Comparison of ENCODE assay signal across 34 mouse cellular contexts in the genomic region with DNA sequence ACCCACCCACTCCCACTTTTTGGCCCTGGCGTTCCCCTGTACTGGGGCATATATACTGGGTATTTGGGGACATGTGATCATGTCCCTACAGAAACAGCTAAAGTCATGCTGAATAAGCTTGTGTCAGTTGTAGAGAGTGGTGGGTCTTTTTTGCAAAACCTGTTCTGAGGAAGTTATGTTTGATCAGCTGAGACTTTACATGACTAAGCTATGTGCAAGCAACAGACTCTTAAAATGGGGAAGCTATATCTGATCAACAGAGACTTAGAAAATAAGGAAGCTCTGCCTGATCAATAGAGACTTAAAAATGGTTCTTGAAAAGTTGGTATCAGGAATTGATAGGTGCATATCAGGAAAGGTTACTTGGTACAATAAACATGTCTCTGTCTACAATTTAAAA. TPM values are rescaled to one million over a fixed set of nuclear protein-coding genes. Genes with fewer than 3 reads are reported as not detected.
DNase-seq lines count a peak whose midpoint lies in the region; ATAC-seq and TF ChIP-seq lines count a peak whose summit lies in the region.
"Had no signal": no experiment of that assay in that cellular context is flagged by ENCODE, and none has a peak within 500 bp of the region (broad histone marks: within the 10 kb centered on the region; RNA-seq: fewer than 3 reads in every experiment).

No protein-coding gene starts in this region.

- no peaks in the 10 kb centered on the region for H3K4me1 ChIP-seq in MEL (ENCODE audit: control insufficient read depth in 1 of 2, insufficient read depth in 2 of 2, low read length in 2 of 2)
- no peaks in the 10 kb centered on the region for H3K4me1 ChIP-seq in midbrain, postnatal 0 days (ENCODE audit: insufficient read depth, low read length)
- H3K4me1 ChIP-seq: heart, embryonic 15.5 days; hindbrain, embryonic 13.5 days; limb, embryonic 15.5 days; midbrain, embryonic 15.5 days; neural tube, embryonic 13.5 days had no signal

- no peak for TF ChIP-seq CTCF in MEL (IDR thresholded peaks at IDR 0.05 in 2 of 3, conservative IDR thresholded peaks at IDR 0.05 in 1 of 3; ENCODE audit: control insufficient read depth in 1 of 3, insufficient read depth in 1 of 3, low read depth in 2 of 3, low read length in 3 of 3, poor library complexity in 1 of 3, severe bottlenecking in 1 of 3)
- TF ChIP-seq CTCF in midbrain, postnatal 0 days (IDR thresholded peaks at IDR 0.05): no peak

- peaks cover 0 to under 1% of the 10 kb centered on the region in 2 experiments; a peak in 1 of 4 replicates for H3K27me3 ChIP-seq in MEL (ENCODE audit: control insufficient read depth in 1 of 2, insufficient read depth in 2 of 2, low read length in 2 of 2)
- no peaks in the 10 kb centered on the region for H3K27me3 ChIP-seq in midbrain, postnatal 0 days (ENCODE audit: insufficient read depth, low read length)
- H3K27me3 ChIP-seq: heart, embryonic 15.5 days; hindbrain, embryonic 13.5 days; limb, embryonic 15.5 days; liver, embryonic 13.5 days; midbrain, embryonic 15.5 days; neural tube, embryonic 13.5 days; stomach, embryonic 15.5 days had no signal

- no peak for TF ChIP-seq EP300 in MEL (IDR thresholded peaks at IDR 0.05; ENCODE audit: low read depth in 1 of 2, low read length in 2 of 2)

- no peak for TF ChIP-seq RAD21 in MEL (IDR thresholded peaks at IDR 0.05; ENCODE audit: low read depth, low read length)

- no peak overlapping the region for H3K27ac ChIP-seq in MEL (ENCODE audit: control insufficient read depth, low read depth, low read length)
- no peak overlapping the region for H3K27ac ChIP-seq in midbrain, postnatal 0 days (ENCODE audit: low read depth, low read length)
- H3K27ac ChIP-seq: heart, embryonic 15.5 days; hindbrain, embryonic 13.5 days; limb, embryonic 10.5 days; limb, embryonic 15.5 days; liver, embryonic 13.5 days; midbrain, embryonic 10.5 days; midbrain, embryonic 15.5 days; neural tube, embryonic 13.5 days; stomach, embryonic 15.5 days had no signal

- H3K9me3 ChIP-seq in MEL (replicated peaks; ENCODE audit: insufficient read depth, low read length): no peaks in the 10 kb centered on the region
- H3K9me3 ChIP-seq in midbrain, postnatal 0 days (ENCODE audit: low read length): no peaks in the 10 kb centered on the region
- H3K9me3 ChIP-seq: heart, embryonic 15.5 days; hindbrain, embryonic 13.5 days; limb, embryonic 10.5 days; limb, embryonic 15.5 days; liver, embryonic 13.5 days; midbrain, embryonic 10.5 days; midbrain, embryonic 15.5 days; neural tube, embryonic 13.5 days; stomach, embryonic 15.5 days had no signal

- H3K4me3 ChIP-seq in MEL (ENCODE audit: control insufficient read depth in 1 of 2, insufficient read depth in 1 of 2, low read depth in 2 of 2, low read length in 2 of 2): no peak overlapping the region
- H3K4me3 ChIP-seq in midbrain, postnatal 0 days (ENCODE audit: low read depth, low read length): no peak overlapping the region
- H3K4me3 ChIP-seq: heart, embryonic 15.5 days; hindbrain, embryonic 13.5 days; limb, embryonic 10.5 days; limb, embryonic 15.5 days; liver, embryonic 13.5 days; midbrain, embryonic 10.5 days; midbrain, embryonic 15.5 days; myocyte; neural tube, embryonic 13.5 days; stomach, embryonic 15.5 days had no signal

- no peaks in the 10 kb centered on the region for H3K79me2 ChIP-seq in MEL (ENCODE audit: control insufficient read depth, insufficient read depth, low read length, poor library complexity)

- WGBS in midbrain, postnatal 0 days: 92% methylated on average over 1 of the region's 1 CpGs

- H3K4me2 ChIP-seq in midbrain, postnatal 0 days (ENCODE audit: low read depth, low read length, poor library complexity, severe bottlenecking): no peak overlapping the region
- H3K4me2 ChIP-seq: heart, embryonic 15.5 days; hindbrain, embryonic 13.5 days; limb, embryonic 15.5 days; liver, embryonic 13.5 days; midbrain, embryonic 15.5 days; neural tube, embryonic 13.5 days; stomach, embryonic 15.5 days had no signal

- TF ChIP-seq POLR2A in MEL (IDR thresholded peaks at IDR 0.05; ENCODE audit: control insufficient read depth in 1 of 2, insufficient read depth in 1 of 2, low read depth in 1 of 2, low read length in 2 of 2, poor library complexity in 1 of 2): no peak

- peak; percentile 90 for ATAC-seq in granulocyte monocyte progenitor cell, adult 5-6 weeks (replicated peaks; ENCODE audit: poor library complexity, severe bottlenecking)
- peak; percentile 75 for ATAC-seq in megakaryocyte progenitor cell, adult 5-6 weeks (replicated peaks; ENCODE audit: poor library complexity)
- no peak for ATAC-seq in midbrain, postnatal 0 days (ENCODE audit: low FRiP score)
- ATAC-seq: forebrain, embryonic 14.5 days; intestine, postnatal 0 days; lung, postnatal 0 days; midbrain, embryonic 15.5 days had no signal

- H3K9ac ChIP-seq in MEL (ENCODE audit: control insufficient read depth, low read depth, low read length, poor library complexity, severe bottlenecking): no peak overlapping the region
- H3K9ac ChIP-seq in midbrain, postnatal 0 days (replicated peaks; ENCODE audit: low read length, poor library complexity, severe bottlenecking): no peak overlapping the region
- H3K9ac ChIP-seq: heart, embryonic 15.5 days; hindbrain, embryonic 13.5 days; limb, embryonic 15.5 days; liver, embryonic 13.5 days; midbrain, embryonic 15.5 days; neural tube, embryonic 13.5 days; stomach, embryonic 15.5 days had no signal

- intact Hi-C loops in gastrocnemius, postnatal 36 days (cut with DNase I): no loop called here

- DNase-seq in MEL (ENCODE audit: low read depth, low spot score): peak; percentile 3
- no peak for DNase-seq in heart, adult 18-20 months
- DNase-seq in gastrocnemius, postnatal 36 days: no peak
- DNase-seq in midbrain, postnatal 0 days (ENCODE audit: low spot score): no peak
- DNase-seq: adrenal gland, postnatal 25 days; cerebellum, adult 8-10 months; cerebellum, postnatal 25 days; gastrocnemius, postnatal 14 days; kidney, adult 9 months; kidney, postnatal 25 days; layer of hippocampus, postnatal 36 days; liver, embryonic 13.5 days; retina, postnatal 1 day; right cerebral cortex, postnatal 14 days had no signal

- H3K36me3 ChIP-seq in MEL (ENCODE audit: control insufficient read depth in 1 of 2, insufficient read depth in 2 of 2, low read length in 2 of 2): no peaks in the 10 kb centered on the region
- no peaks in the 10 kb centered on the region for H3K36me3 ChIP-seq in midbrain, postnatal 0 days (ENCODE audit: insufficient read depth, low read length)
- H3K36me3 ChIP-seq: heart, embryonic 15.5 days; hindbrain, embryonic 13.5 days; limb, embryonic 10.5 days; limb, embryonic 15.5 days; liver, embryonic 13.5 days; midbrain, embryonic 10.5 days; midbrain, embryonic 15.5 days; neural tube, embryonic 13.5 days; stomach, embryonic 15.5 days had no signal

TF ChIP-seq in MEL, 35 proteins besides CTCF, POLR2A, EP300 and RAD21:
- no peak for TF ChIP-seq ETS1 (IDR thresholded peaks at IDR 0.05; ENCODE audit: low read depth, low read length)
- no peak for TF ChIP-seq GABPA (IDR thresholded peaks at IDR 0.05; ENCODE audit: low read depth, low read length)
- no peak for TF ChIP-seq MXI1 (IDR thresholded peaks at IDR 0.05; ENCODE audit: low read depth, low read length)
- TF ChIP-seq UBTF (IDR thresholded peaks at IDR 0.05; ENCODE audit: borderline replicate concordance, insufficient read depth, low read depth, low read length): no peak
- TF ChIP-seq MAX (IDR thresholded peaks at IDR 0.05; ENCODE audit: low read length): no peak
- TF ChIP-seq BHLHE40 (IDR thresholded peaks at IDR 0.05; ENCODE audit: borderline replicate concordance, low read depth, low read length): no peak
- no peak for TF ChIP-seq TAL1 (IDR thresholded peaks at IDR 0.05; ENCODE audit: low read length)
- no peak for TF ChIP-seq MYC (IDR thresholded peaks at IDR 0.05; ENCODE audit: low read depth, low read length)
- no peak for TF ChIP-seq SMC3 (IDR thresholded peaks at IDR 0.05; ENCODE audit: low read depth, low read length)

RNA-seq across cellular contexts. Expression of a gene that starts 3.2 kb away (rescaled TPM):
- not detected in 2 replicates for total RNA-seq in MEL (2012; rRNA removed)
- polyA plus RNA-seq in MEL (2012; ENCODE audit: insufficient read depth in 1 of 2, insufficient read length in 2 of 2, low read depth in 1 of 2, low replicate concordance in 2 of 2, missing spikeins in 1 of 2): not detected
- not detected in 2 replicates for total RNA-seq in granulocyte monocyte progenitor cell, adult 5-6 weeks (2014; fragmentation: Nextera tagmentation)
- total RNA-seq in granulocyte monocyte progenitor cell, adult 5-6 weeks (2017): not detected in 2 replicates
- total RNA-seq in megakaryocyte progenitor cell, adult 5-6 weeks (2015): not detected in 2 replicates
- total RNA-seq in megakaryocyte progenitor cell, adult 5-6 weeks (2017): not detected in 2 replicates
- total RNA-seq in heart, adult 18-20 months (2021): 1 to 10 TPM; 5.4 to 6.7 TPM
- total RNA-seq in gastrocnemius, postnatal 36 days (2021): 1 to 10 TPM; 4.0 to 4.6 TPM
- total RNA-seq in midbrain, postnatal 0 days (2014; rRNA removed): not detected in 2 replicates
- polyA plus RNA-seq in midbrain, postnatal 0 days (2015; fragmentation: Nextera tagmentation; extraction: Ambion mirVana): not detected in 2 replicates
- total RNA-seq: layer of hippocampus, adult 18-20 months; layer of hippocampus, postnatal 36 days; left cerebral cortex, postnatal 10 days had no signal
- polyA plus RNA-seq: brain, embryonic 14.5 days; C2C12; forebrain, embryonic 14.5 days; hindbrain, embryonic 13.5 days; midbrain, embryonic 15.5 days had no signal

RNA-seq across cellular contexts. Expression of a gene that starts 17.1 kb away (rescaled TPM):
- total RNA-seq in MEL (2012; rRNA removed): not detected in 2 replicates
- polyA plus RNA-seq in MEL (2012; ENCODE audit: insufficient read depth in 1 of 2, insufficient read length in 2 of 2, low read depth in 1 of 2, low replicate concordance in 2 of 2, missing spikeins in 1 of 2): not detected
- total RNA-seq in granulocyte monocyte progenitor cell, adult 5-6 weeks (2014; fragmentation: Nextera tagmentation): 39.1 and 44.2 TPM in 2 replicates
- total RNA-seq in granulocyte monocyte progenitor cell, adult 5-6 weeks (2017): 28.3 and 30.5 TPM in 2 replicates
- total RNA-seq in megakaryocyte progenitor cell, adult 5-6 weeks (2015): 44.8 and 47.0 TPM in 2 replicates
- total RNA-seq in megakaryocyte progenitor cell, adult 5-6 weeks (2017): 19.8 and 24.4 TPM in 2 replicates
- 1 to 10 TPM; 7.0 to 9.7 TPM for total RNA-seq in heart, adult 18-20 months (2021)
- 1 to 10 TPM; 1.8 to 2.2 TPM for total RNA-seq in gastrocnemius, postnatal 36 days (2021)
- total RNA-seq in midbrain, postnatal 0 days (2014; rRNA removed): 2.7 and 3.0 TPM in 2 replicates
- 2.0 TPM in 2 replicates for polyA plus RNA-seq in midbrain, postnatal 0 days (2015; fragmentation: Nextera tagmentation; extraction: Ambion mirVana)
- polyA plus RNA-seq: C2C12, myocyte had no signal

RNA-seq across cellular contexts. Expression of a gene that starts 47.7 kb away (rescaled TPM):
- total RNA-seq in MEL (2012; rRNA removed): not detected in 2 replicates
- not detected for polyA plus RNA-seq in MEL (2012; ENCODE audit: insufficient read depth in 1 of 2, insufficient read length in 2 of 2, low read depth in 1 of 2, low replicate concordance in 2 of 2, missing spikeins in 1 of 2)
- total RNA-seq in granulocyte monocyte progenitor cell, adult 5-6 weeks (2014; fragmentation: Nextera tagmentation): 4.9 and 9.0 TPM in 2 replicates
- 1.4 and 2.0 TPM in 2 replicates for total RNA-seq in granulocyte monocyte progenitor cell, adult 5-6 weeks (2017)
- total RNA-seq in megakaryocyte progenitor cell, adult 5-6 weeks (2015): 0.67 and 2.5 TPM in 2 replicates
- 1.2 and 1.3 TPM in 2 replicates for total RNA-seq in megakaryocyte progenitor cell, adult 5-6 weeks (2017)
- total RNA-seq in heart, adult 18-20 months (2021): under 1 TPM in 1 of 2 experiments, not detected in 1; 0.82 TPM
- total RNA-seq in gastrocnemius, postnatal 36 days (2021): under 1 TPM in 1 of 2 experiments, not detected in 1; 0.39 TPM
- not detected in 2 replicates for total RNA-seq in midbrain, postnatal 0 days (2014; rRNA removed)
- not detected in 2 replicates for polyA plus RNA-seq in midbrain, postnatal 0 days (2015; fragmentation: Nextera tagmentation; extraction: Ambion mirVana)
- total RNA-seq: heart, postnatal 25 days had no signal
- polyA plus RNA-seq: brain, embryonic 14.5 days; C2C12; embryonic facial prominence, embryonic 11.5 days; forebrain, embryonic 14.5 days; heart, embryonic 15.5 days; hindbrain, embryonic 13.5 days; limb, embryonic 10.5 days; limb, embryonic 15.5 days; liver, embryonic 13.5 days; midbrain, embryonic 10.5 days; midbrain, embryonic 15.5 days; myocyte; neural tube, embryonic 13.5 days; stomach, embryonic 15.5 days had no signal
